Mouse (Mus musculus): ENCODE results near the gene Tmem60.

Tmem60 gene

DNA sequence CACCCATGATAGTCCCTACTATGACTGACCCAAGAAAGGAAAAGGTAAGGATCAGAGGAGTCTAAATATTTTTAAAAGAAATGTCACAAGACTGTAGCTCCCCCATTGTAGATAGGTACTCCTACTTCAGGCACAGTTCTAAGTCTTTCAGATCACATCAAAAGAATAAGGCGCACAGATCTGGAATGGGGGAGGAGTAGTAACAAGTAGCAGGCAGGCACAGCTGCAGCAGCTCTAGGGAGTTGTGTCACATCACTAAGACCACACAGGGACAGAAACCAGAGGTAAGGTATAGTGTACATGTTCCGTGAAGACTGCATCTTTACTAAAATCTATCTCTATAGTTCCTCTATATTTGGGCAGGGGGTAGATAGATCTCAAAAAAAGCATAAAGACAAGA is 29.8 kb downstream of the Tmem60 start:
- no peak for DNase-seq (ENCODE audit: low spot score)

GRCm38 (mm10) chr5:20913372-20914275 is 31.6 kb downstream of the Tmem60 start:
- peak; percentile 44 for DNase-seq (ENCODE audit: low spot score)

DNA sequence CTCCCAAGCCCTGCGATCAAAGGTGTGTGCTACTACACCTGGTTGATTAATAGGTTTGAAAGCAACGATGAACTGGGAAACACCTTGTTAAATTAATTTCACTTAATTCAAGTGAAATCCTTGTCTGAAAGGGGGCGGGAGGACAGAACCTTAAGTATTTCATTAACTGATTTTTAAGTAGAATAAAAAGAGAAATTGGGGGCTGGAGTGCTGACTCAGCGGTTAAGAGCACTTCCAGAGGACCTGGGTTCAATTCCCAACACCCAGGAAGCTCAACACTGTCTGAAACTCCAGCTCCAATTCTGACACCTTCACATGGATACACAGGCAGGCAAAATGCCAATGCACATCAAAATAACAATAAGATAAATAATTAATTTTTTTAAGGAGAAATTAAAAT is 37.0 kb downstream of the Tmem60 start:
- DNase-seq (ENCODE audit: low spot score) = no peak

DNA sequence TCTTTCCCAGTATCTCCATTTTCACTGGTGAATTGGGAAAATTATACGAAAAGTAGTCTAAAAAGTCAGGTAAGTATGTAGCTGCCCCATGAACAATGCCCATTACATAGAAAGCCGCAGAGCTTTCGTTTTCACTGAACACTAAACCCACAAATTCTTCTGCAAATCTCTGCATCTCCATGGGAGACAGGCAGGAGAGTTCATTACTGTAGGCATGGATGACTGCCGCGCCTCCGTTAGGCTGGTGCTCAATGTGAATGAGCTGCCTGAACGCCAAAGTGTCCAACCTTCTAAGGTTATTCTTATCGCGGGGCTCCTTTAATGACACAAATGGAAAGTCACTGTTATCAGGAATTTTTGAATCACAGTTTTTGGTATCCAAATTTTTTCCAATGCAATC is 37.6 kb downstream of the Tmem60 start:
- no peak for DNase-seq (ENCODE audit: low spot score)

DNA sequence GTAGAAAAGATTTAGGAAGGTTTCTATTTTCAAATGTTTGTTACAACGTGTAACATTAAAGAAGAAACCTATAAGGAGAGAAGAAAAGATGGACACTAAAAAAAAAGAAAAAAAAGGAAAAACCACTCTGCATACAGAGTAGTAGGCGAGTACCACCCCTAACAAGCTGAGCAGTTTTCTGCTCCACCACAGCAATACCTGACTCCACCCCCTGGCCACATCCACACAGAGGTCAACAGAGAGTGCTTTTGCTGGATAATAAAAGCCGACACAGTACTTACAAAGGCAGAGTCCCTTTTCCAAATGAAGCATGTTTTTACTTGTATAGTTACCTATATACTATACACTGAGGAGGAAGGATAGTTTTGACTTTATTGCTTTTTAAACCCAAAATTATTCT is 42.6 kb downstream of the Tmem60 start:
- DNase-seq (ENCODE audit: low spot score) = no peak

DNA sequence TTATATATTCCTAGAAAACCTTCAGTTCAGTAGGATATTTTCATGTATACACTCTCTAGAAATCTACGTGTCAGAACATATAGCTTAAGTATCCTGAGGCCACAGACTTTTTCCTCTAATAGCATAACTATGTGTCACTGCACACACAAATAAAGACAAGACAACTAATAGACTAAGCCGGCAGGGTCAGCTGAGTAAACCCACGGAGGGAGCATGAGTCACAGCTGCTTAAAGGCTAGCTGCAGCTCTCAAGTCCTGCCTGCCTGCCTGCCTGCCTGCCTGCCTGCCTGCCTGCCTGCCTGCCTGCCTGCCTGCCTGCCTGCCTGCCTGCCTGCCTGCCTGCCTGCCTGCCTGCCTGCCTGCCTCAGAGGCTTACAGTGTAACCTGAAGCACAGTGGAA is 43.5 kb downstream of the Tmem60 start:
- no peak for DNase-seq (ENCODE audit: low spot score)

GRCm38 (mm10) chr5:20929669-20930151 is 47.7 kb downstream of the Tmem60 start:
- DNase-seq (ENCODE audit: low spot score) = no peak

GRCm38 (mm10) chr5:20930430-20930829 is 48.4 kb downstream of the Tmem60 start:
- DNase-seq (ENCODE audit: low spot score) = no peak

GRCm38 (mm10) chr5:20931300-20931699 is 49.3 kb downstream of the Tmem60 start:
- DNase-seq (ENCODE audit: low spot score) = no peak

DNA sequence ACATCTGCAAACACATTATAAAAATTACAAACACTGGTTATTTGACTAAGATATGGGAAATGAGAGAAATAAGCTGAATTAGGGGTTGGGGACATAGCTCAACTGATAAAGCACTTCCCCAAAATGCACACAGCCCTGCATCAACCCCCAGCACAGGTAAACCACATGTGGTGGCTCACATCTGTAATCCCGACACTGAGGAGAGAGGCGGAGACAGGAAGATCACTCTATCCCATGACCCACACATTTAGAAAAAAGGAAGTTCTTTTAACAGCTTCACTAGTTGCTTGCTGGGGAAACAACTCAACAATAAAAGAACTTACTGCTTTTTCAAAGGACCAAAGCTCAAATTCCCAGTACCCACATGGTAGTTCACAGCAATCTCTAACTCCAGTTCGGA is 50.6 kb downstream of the Tmem60 start:
- DNase-seq (ENCODE audit: low spot score) = no peak

GRCm38 (mm10) chr5:20935934-20936333 is 53.9 kb downstream of the Tmem60 start:
- no peak for DNase-seq (ENCODE audit: low spot score)

Data from left cerebral cortex, adult 11 months (tissue).